Mouse (Mus musculus): ENCODE measurements at regions not wholly inside any gene's neighbourhood (a gene's known extent, or its start where the extent isn't known, plus 50 kb on each side); places are given as distances from the start of the nearest gene placed in this dataset.
"Not testable (repeated sequence)": the region's sequence is repeated elsewhere in the genome, so short reads cannot be mapped to it uniquely, and the experiment has no call there.

- not testable (repeated sequence) for DNase-seq (ENCODE audit: low spot score in 2 of 2)
Measured at GRCm38 (mm10) chr8:31737314-31737713, 1691.2 kb upstream of the 5930422O12Rik start.

- DNase-seq (ENCODE audit: low spot score in 2 of 2), result no peak
Measured at GRCm38 (mm10) chr8:31746855-31747254, 1681.7 kb upstream of the 5930422O12Rik start.

GRCm38 (mm10) chr8:31749974-31750373 is 1678.5 kb upstream of the 5930422O12Rik start:
- no peak for DNase-seq (ENCODE audit: low spot score in 2 of 2)

DNA sequence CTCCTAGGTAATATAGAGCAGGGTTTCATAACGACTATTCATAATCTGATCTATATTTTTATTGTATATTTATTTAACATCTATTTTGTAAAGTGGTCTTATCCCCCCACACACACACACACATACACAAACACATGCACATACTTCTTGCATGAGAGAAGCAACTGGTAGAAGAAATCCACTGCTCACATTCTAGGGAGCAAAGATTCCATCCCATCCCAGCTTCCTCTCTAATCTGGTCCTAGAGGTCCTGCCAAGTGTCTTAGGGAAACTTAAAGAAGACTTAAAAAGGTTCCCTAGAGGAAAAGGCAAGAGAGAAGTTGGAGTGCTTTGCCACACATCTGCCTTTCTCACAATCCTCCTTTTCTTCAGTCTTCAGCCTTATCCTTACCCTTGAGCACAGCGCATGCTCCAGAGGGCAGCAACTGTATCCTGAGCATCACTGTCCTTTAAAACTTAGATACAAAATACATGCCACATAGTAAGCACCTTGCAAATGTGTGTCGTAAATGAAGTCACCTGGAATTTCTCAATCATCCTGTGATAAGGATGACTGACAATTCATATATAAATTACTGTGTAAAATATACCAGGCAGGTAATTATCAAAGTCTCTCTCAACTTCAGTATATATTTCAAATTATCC is 1677.9 kb upstream of the 5930422O12Rik start:
- no peak for DNase-seq (ENCODE audit: low spot score in 2 of 2)

- DNase-seq (ENCODE audit: low spot score in 2 of 2), result no peak
Measured at GRCm38 (mm10) chr8:31755737-31756136, 1672.8 kb upstream of the 5930422O12Rik start.

DNA sequence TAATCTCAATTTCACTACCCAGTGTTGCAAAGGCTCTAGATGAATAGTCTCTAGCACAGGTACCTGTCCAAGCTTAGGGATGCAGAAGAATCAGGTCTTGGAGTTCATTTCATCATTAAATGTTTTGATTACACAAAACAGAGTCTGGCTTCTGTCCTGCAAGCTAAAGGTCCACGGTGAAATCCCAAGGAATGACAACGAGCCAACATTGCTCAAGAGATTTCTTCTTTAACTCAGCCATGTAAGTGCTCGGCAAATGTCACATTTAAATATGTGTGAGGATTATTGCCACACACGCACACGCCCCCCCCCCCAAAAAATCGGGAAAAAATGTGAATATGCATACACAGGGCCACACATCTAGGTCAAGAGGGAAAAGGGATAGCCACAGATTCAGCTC is 1666.4 kb upstream of the 5930422O12Rik start:
- DNase-seq (ENCODE audit: low spot score in 2 of 2), result no peak
